Mouse (Mus musculus) embryonic facial prominence, embryonic 15.5 days (tissue): ENCODE measurements around the gene Syt1. TPM values are rescaled to one million over a fixed set of nuclear protein-coding genes. Genes with fewer than 3 reads are reported as not detected.

Experiments used
- ATAC-seq: fragments of 200-750 bp; cut with Nextera tagmentation; 2 replicates; pipeline ENCODE4 v1.8.0; 2017; ENCODE audit warnings: low read depth, moderate TSS enrichment; ENCODE audit not compliant: insufficient number of reproducible peaks, low FRiP score, low TSS enrichment
- H3K27ac ChIP-seq: fragments of 300-500 bp; sonication (generic); replicated peaks from 2 replicates; pipeline ENCODE4 v1.5.1; 2015; ENCODE audit warnings: mild to moderate bottlenecking, inconsistent platforms
- H3K27me3 ChIP-seq: fragments of 300-500 bp; sonication (generic); 2 replicates; pipeline ENCODE4 v1.6.1; 2015; ENCODE audit warnings: inconsistent platforms
- H3K36me3 ChIP-seq: fragments of 300-500 bp; sonication (generic); 2 replicates; pipeline ENCODE4 v1.6.1; 2015; ENCODE audit warnings: mild to moderate bottlenecking, inconsistent platforms
- H3K4me1 ChIP-seq: fragments of 300-500 bp; sonication (generic); 2 replicates; pipeline ENCODE4 v1.6.1; 2015; ENCODE audit warnings: inconsistent platforms
- H3K4me2 ChIP-seq: fragments of 300-500 bp; sonication (generic); replicated peaks from 2 replicates; pipeline ENCODE4 v1.6.1; 2015; ENCODE audit warnings: mild to moderate bottlenecking, inconsistent platforms
- H3K4me3 ChIP-seq: fragments of 300-500 bp; sonication (generic); replicated peaks from 2 replicates; pipeline ENCODE4 v1.5.1; 2015; ENCODE audit warnings: mild to moderate bottlenecking, inconsistent platforms
- H3K9ac ChIP-seq: fragments of 300-500 bp; sonication (generic); 2 replicates; pipeline ENCODE4 v1.6.1; 2015; ENCODE audit warnings: inconsistent platforms
- H3K9me3 ChIP-seq: fragments of 300-500 bp; sonication (generic); replicated peaks from 2 replicates; pipeline ENCODE4 v1.6.1; 2016; ENCODE audit warnings: inconsistent platforms
- WGBS: fragments of 180-500 bp; shearing (Covaris S2); methylation state at CpG from one replicate; pipeline ENCODE4 v1.1.7; 2015; 5-methylcytosine and 5-hydroxymethylcytosine counted together
- polyA plus RNA-seq: library from polyadenylated mRNA; unstranded; fragments of >200 nt; fragmentation: Nextera tagmentation; extraction: Ambion mirVana; gene quantifications from 2 replicates; pipeline ENCODE4 v1.2.1, GENCODE M21; 2015

Gene Syt1
- polyA plus RNA-seq, 1 experiment from 2014 or later: 4.3 TPM

- no peak overlapping the region for H3K4me2 ChIP-seq
- H3K4me3 ChIP-seq: no peak overlapping the region
- ATAC-seq: no peak
- H3K9me3 ChIP-seq: no peaks in the 10 kb centered on the region
- H3K4me1 ChIP-seq: 0 out of 2 replicates have a peak, but pooled peaks cover 9% of the 10 kb centered on the region
- no peak overlapping the region for H3K9ac ChIP-seq
- H3K27ac ChIP-seq: no peak overlapping the region
- no peaks in the 10 kb centered on the region for H3K27me3 ChIP-seq
- WGBS: 61% methylated on average over 3 of the region's 3 CpGs
- H3K36me3 ChIP-seq: no peaks in the 10 kb centered on the region
Observed at GRCm38 (mm10) chr10:108509579-108509978, 501.2 kb downstream of the Syt1 start.

- no peak for ATAC-seq
- 86% methylated on average over 4 of the region's 4 CpGs for WGBS
- H3K36me3 ChIP-seq: no peaks in the 10 kb centered on the region
Observed at GRCm38 (mm10) chr10:108506917-108507316, 503.9 kb downstream of the Syt1 start.

GRCm38 (mm10) chr10:108504925-108505324 is 505.9 kb downstream of the Syt1 start:
- H3K27me3 ChIP-seq: no peaks in the 10 kb centered on the region
- ATAC-seq: no peak
- no peaks in the 10 kb centered on the region for H3K36me3 ChIP-seq
- H3K4me3 ChIP-seq: no peak overlapping the region
- H3K27ac ChIP-seq: no peak overlapping the region
- H3K9ac ChIP-seq: no peak overlapping the region
- 62% methylated on average over 7 of the region's 7 CpGs for WGBS
- H3K9me3 ChIP-seq: no peaks in the 10 kb centered on the region
- H3K4me2 ChIP-seq: peak overlapping the region; percentile 15; the same call in 1 of the 2 replicates
- H3K4me1 ChIP-seq: 0 out of 2 replicates have a peak, but pooled peaks cover 9% of the 10 kb centered on the region

More at GRCm38 (mm10) chr10:108506917-108507316, 503.9 kb downstream of the Syt1 start:
- H3K27ac ChIP-seq: no peak overlapping the region
- H3K4me2 ChIP-seq: no peak overlapping the region
- H3K4me1 ChIP-seq: 0 out of 2 replicates have a peak, but pooled peaks cover 9% of the 10 kb centered on the region
- no peaks in the 10 kb centered on the region for H3K27me3 ChIP-seq
- no peak overlapping the region for H3K9ac ChIP-seq
- H3K4me3 ChIP-seq: no peak overlapping the region
- H3K9me3 ChIP-seq: no peaks in the 10 kb centered on the region

GRCm38 (mm10) chr10:108504128-108504870 is 506.5 kb downstream of the Syt1 start:
- no peaks in the 10 kb centered on the region for H3K36me3 ChIP-seq
- H3K27me3 ChIP-seq: no peaks in the 10 kb centered on the region
- WGBS: 56% methylated on average over 21 of the region's 21 CpGs
- no peaks in the 10 kb centered on the region for H3K9me3 ChIP-seq
- 0 out of 2 replicates have a peak overlapping the region, but pooled peaks have one; percentile 2 for H3K4me3 ChIP-seq
- no peak overlapping the region for H3K9ac ChIP-seq
- no peak overlapping the region for H3K27ac ChIP-seq
- no peak for ATAC-seq
- H3K4me2 ChIP-seq: peak overlapping the region; percentile 15; the same call in 1 of the 2 replicates
- 0 out of 2 replicates have a peak, but pooled peaks cover 9% of the 10 kb centered on the region for H3K4me1 ChIP-seq

- Histone ChIP-seq H3K27ac (no peak overlapping the region), H3K27me3 (no peaks in the 10 kb centered on the region), H3K36me3 (no peaks in the 10 kb centered on the region), H3K4me2 (no peak overlapping the region), H3K4me1 (no peaks in the 10 kb centered on the region), H3K4me3 (no peak overlapping the region), H3K9me3 (no peaks in the 10 kb centered on the region), H3K9ac (no peak overlapping the region)
- 63% methylated on average over 7 of the region's 7 CpGs for WGBS
- ATAC-seq: no peak
Observed at GRCm38 (mm10) chr10:108490231-108490630, 520.6 kb downstream of the Syt1 start.

GRCm38 (mm10) chr10:108483991-108484390 is 526.8 kb downstream of the Syt1 start:
- Histone ChIP-seq H3K4me2 (no peak overlapping the region), H3K9me3 (no peaks in the 10 kb centered on the region), H3K9ac (no peak overlapping the region), H3K36me3 (no peaks in the 10 kb centered on the region), H3K4me1 (no peaks in the 10 kb centered on the region), H3K27me3 (no peaks in the 10 kb centered on the region), H3K27ac (no peak overlapping the region), H3K4me3 (no peak overlapping the region)
- no peak for ATAC-seq
- WGBS: 89% methylated on average over 10 of the region's 10 CpGs

GRCm38 (mm10) chr10:108480146-108480850 is 530.5 kb downstream of the Syt1 start:
- Histone ChIP-seq H3K9ac (no peak overlapping the region), H3K27me3 (no peaks in the 10 kb centered on the region), H3K4me3 (no peak overlapping the region), H3K4me1 (no peaks in the 10 kb centered on the region), H3K9me3 (no peaks in the 10 kb centered on the region), H3K4me2 (no peak overlapping the region), H3K36me3 (no peaks in the 10 kb centered on the region), H3K27ac (no peak overlapping the region)
- WGBS: 77% methylated on average over 11 of the region's 11 CpGs
- no peak for ATAC-seq

GRCm38 (mm10) chr10:108470319-108470955 is 540.3 kb downstream of the Syt1 start:
- 51% methylated on average over 6 of the region's 6 CpGs for WGBS
- Histone ChIP-seq H3K4me3 (no peak overlapping the region), H3K9ac (no peak overlapping the region), H3K27ac (no peak overlapping the region), H3K27me3 (no peaks in the 10 kb centered on the region), H3K36me3 (no peaks in the 10 kb centered on the region), H3K4me1 (no peaks in the 10 kb centered on the region; the same call in 1 of the 2 replicates), H3K9me3 (no peaks in the 10 kb centered on the region; the same call in 1 of the 2 replicates), H3K4me2 (no peak overlapping the region)
- ATAC-seq: no peak

- no peak overlapping the region for H3K4me2 ChIP-seq
- ATAC-seq: no peak
- H3K36me3 ChIP-seq: no peaks in the 10 kb centered on the region
- H3K27me3 ChIP-seq: no peaks in the 10 kb centered on the region
- WGBS: 39% methylated on average over 8 of the region's 8 CpGs
- no peaks in the 10 kb centered on the region; the same call in 1 of the 2 replicates for H3K4me1 ChIP-seq
- no peak overlapping the region for H3K27ac ChIP-seq
- H3K9ac ChIP-seq: no peak overlapping the region
- H3K4me3 ChIP-seq: no peak overlapping the region
- no peaks in the 10 kb centered on the region for H3K9me3 ChIP-seq
Observed at GRCm38 (mm10) chr10:108466539-108466938, 544.2 kb downstream of the Syt1 start.

- Histone ChIP-seq H3K36me3 (no peaks in the 10 kb centered on the region), H3K4me2 (no peak overlapping the region), H3K27me3 (no peaks in the 10 kb centered on the region), H3K9ac (no peak overlapping the region), H3K4me3 (no peak overlapping the region), H3K27ac (no peak overlapping the region), H3K9me3 (no peaks in the 10 kb centered on the region), H3K4me1 (no peaks in the 10 kb centered on the region; the same call in 1 of the 2 replicates)
- WGBS: 86% methylated on average over 2 of the region's 2 CpGs
- no peak for ATAC-seq
Observed at GRCm38 (mm10) chr10:108461862-108462261, 548.9 kb downstream of the Syt1 start.

GRCm38 (mm10) chr10:108457054-108457453 is 553.7 kb downstream of the Syt1 start:
- no peaks in the 10 kb centered on the region for H3K9me3 ChIP-seq
- H3K4me2 ChIP-seq: no peak overlapping the region
- H3K4me3 ChIP-seq: no peak overlapping the region
- no peak for ATAC-seq
- no peak overlapping the region for H3K27ac ChIP-seq
- H3K36me3 ChIP-seq: no peaks in the 10 kb centered on the region
- H3K9ac ChIP-seq: no peak overlapping the region
- no peaks in the 10 kb centered on the region for H3K27me3 ChIP-seq
- WGBS: 98% methylated on average over 2 of the region's 2 CpGs
- H3K4me1 ChIP-seq: no peaks in the 10 kb centered on the region
